8 mouse cellular contexts compared by ENCODE assay signal in genomic region chr2:181679951-181680715, GRCm38 (mm10). TPM values are rescaled to one million over a fixed set of nuclear protein-coding genes. Genes with fewer than 3 reads are reported as not detected.
DNase-seq lines count a peak whose midpoint lies in the region; ATAC-seq lines count a peak whose summit lies in the region.

Tcea2 (plus strand) TSS chr2:181680310.

- 0 out of 2 replicates have a peak within 1 kb of the TSS, but pooled peaks have one; percentile 40 for H3K27ac ChIP-seq in hindbrain, embryonic 12.5 days

- H3K9ac ChIP-seq in hindbrain, embryonic 12.5 days: peak within 1 kb of the TSS; percentile 90

- no peaks in the 10 kb centered on the region for H3K9me3 ChIP-seq in hindbrain, embryonic 12.5 days (replicated peaks)

- peak; percentile 88 for DNase-seq in Muller cell, postnatal 12 days (ENCODE audit: inconsistent ontology term)
- DNase-seq in cerebellum, adult 8-10 months: peak; percentile 78
- peak; percentile 61 to 69 for DNase-seq in frontal cortex, postnatal 10 days (ENCODE audit: low spot score in 2 of 2)
- DNase-seq in layer of hippocampus, postnatal 36 days: peak; percentile 67 to 70
- peak; percentile 65 for DNase-seq in lung, postnatal 25 days (ENCODE audit: low spot score)
- DNase-seq in retina, postnatal 7 days (ENCODE audit: low read depth, low spot score): peak; percentile 54
- peak; percentile 65 for DNase-seq in urinary bladder, adult 2 months (ENCODE audit: low spot score)

- WGBS in hindbrain, embryonic 12.5 days: under 1% methylated on average over 60 of the region's 69 CpGs

- H3K4me1 ChIP-seq in hindbrain, embryonic 12.5 days: peaks cover 29% of the 10 kb centered on the region

- H3K4me3 ChIP-seq in hindbrain, embryonic 12.5 days: peak within 1 kb of the TSS; percentile 63

- no peaks in the 10 kb centered on the region for H3K27me3 ChIP-seq in hindbrain, embryonic 12.5 days

- H3K36me3 ChIP-seq in hindbrain, embryonic 12.5 days: no peaks in the 10 kb centered on the region

- ATAC-seq in hindbrain, embryonic 12.5 days (ENCODE audit: low FRiP score): peak; percentile 57

- peak within 1 kb of the TSS; percentile 89 for H3K4me2 ChIP-seq in hindbrain, embryonic 12.5 days (replicated peaks)

RNA-seq across cellular contexts. Expression of gene Tcea2, which starts in this region (rescaled TPM):
- polyA plus RNA-seq in hindbrain, embryonic 12.5 days (2016; fragmentation: Nextera tagmentation; extraction: Ambion mirVana): 27.7 and 29.9 TPM in 2 replicates
- total RNA-seq in layer of hippocampus, postnatal 36 days (2021): 10 to 100 TPM; 60.6 to 62.0 TPM
- polyA plus RNA-seq in urinary bladder, adult 2 months (2012; rRNA removed): 27.8 and 38.0 TPM in 2 replicates

Comparison
In these comparisons a context has a peak if more than half of its experiments do, and no peak if none do; other contexts are left out.
1. Peak in every context shown above with its lines: DNase-seq, ATAC-seq, H3K4me3 ChIP-seq and H3K27ac ChIP-seq.